Mouse (Mus musculus): ENCODE results near the gene Epo. TPM values are rescaled to one million over a fixed set of nuclear protein-coding genes. Genes with fewer than 3 reads are reported as not detected.

The Epo gene
- polyA plus RNA-seq, 1 experiment from 2014 or later = not detected

- Histone ChIP-seq H3K36me3 (ENCODE audit: control insufficient read depth, insufficient read depth, low read length) (no peaks in the 10 kb centered on the region), H3K9ac (ENCODE audit: low read depth, low read length) (no peak overlapping the region), H3K4me2 (replicated peaks; ENCODE audit: low read depth, low read length) (no peak overlapping the region), H3K27ac (ENCODE audit: low read depth, low read length) (no peak overlapping the region), H3K4me1 (ENCODE audit: control insufficient read depth, insufficient read depth, low read length) (no peaks in the 10 kb centered on the region), H3K4me3 (ENCODE audit: low read length) (no peak overlapping the region), H3K27me3 (ENCODE audit: control insufficient read depth, insufficient read depth, low read length) (0 out of 2 replicates have a peak, but pooled peaks cover 8% of the 10 kb centered on the region), H3K9me3 (ENCODE audit: control insufficient read depth, low read length) (no peaks in the 10 kb centered on the region)
- no peak for ATAC-seq (ENCODE audit: low FRiP score, low TSS enrichment)
- 36% methylated on average over 8 of the region's 8 CpGs for WGBS
Measured at GRCm38 (mm10) chr5:137481897-137482296, 51.1 kb downstream of the Epo start.

DNA sequence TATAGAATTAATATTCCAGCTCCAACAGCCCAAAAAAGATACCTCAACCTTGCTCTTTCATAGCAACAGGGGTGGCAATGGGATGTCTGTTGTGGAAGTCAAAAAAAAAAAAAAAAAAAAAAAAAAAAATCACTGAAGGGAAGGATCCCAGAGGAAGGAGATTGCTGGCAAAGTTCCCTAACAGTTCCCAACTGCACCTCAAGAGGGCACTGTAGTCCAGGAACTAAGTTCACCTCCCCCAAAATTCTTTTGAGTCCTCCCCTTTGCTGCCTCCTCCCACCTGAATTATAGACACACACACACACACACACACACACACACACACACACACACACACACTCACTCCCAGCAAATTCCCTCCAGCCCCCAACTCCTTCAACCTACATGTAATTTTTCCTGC is 51.9 kb downstream of the Epo start:
- H3K4me3 ChIP-seq (ENCODE audit: low read length) = no peak overlapping the region
- H3K9ac ChIP-seq (ENCODE audit: low read depth, low read length) = no peak overlapping the region
- no peak overlapping the region for H3K4me2 ChIP-seq (replicated peaks; ENCODE audit: low read depth, low read length)
- H3K4me1 ChIP-seq (ENCODE audit: control insufficient read depth, insufficient read depth, low read length) = no peaks in the 10 kb centered on the region
- H3K9me3 ChIP-seq (ENCODE audit: control insufficient read depth, low read length) = no peaks in the 10 kb centered on the region
- H3K36me3 ChIP-seq (ENCODE audit: control insufficient read depth, insufficient read depth, low read length) = no peaks in the 10 kb centered on the region
- 0 out of 2 replicates have a peak, but pooled peaks cover 5% of the 10 kb centered on the region for H3K27me3 ChIP-seq (ENCODE audit: control insufficient read depth, insufficient read depth, low read length)
- H3K27ac ChIP-seq (ENCODE audit: low read depth, low read length) = no peak overlapping the region
- ATAC-seq (ENCODE audit: low FRiP score, low TSS enrichment) = no peak

DNA sequence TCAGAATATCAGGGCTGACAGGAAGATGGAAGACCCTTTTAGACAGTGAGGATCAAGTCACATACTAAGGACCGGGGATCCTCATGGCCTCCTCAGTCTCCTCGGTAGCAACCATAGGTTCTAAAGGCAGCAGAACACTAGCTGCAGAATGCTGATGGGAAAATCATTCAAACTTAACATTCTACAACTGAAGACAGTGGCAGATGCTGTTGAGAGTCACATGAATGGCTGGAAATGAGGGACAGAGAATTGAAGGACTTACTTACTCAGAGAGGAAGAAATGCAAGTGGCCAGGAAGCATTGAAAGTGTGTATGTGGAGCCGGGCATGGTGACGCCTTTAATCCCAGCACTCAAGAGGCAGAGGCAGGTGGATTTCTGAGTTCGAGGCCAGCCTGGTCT is 56.1 kb downstream of the Epo start, which contains the start of gene Zan:
TSS of gene Zan (minus strand) at position 101 of the 400 bp plus-strand sequence.
- H3K4me1 ChIP-seq (ENCODE audit: control insufficient read depth, insufficient read depth, low read length) = no peaks in the 10 kb centered on the region
- no peak within 1 kb of the TSS for H3K4me3 ChIP-seq (ENCODE audit: low read length)
- H3K9ac ChIP-seq (ENCODE audit: low read depth, low read length) = no peak within 1 kb of the TSS
- no peak for ATAC-seq (ENCODE audit: low FRiP score, low TSS enrichment)
- H3K27me3 ChIP-seq (ENCODE audit: control insufficient read depth, insufficient read depth, low read length) = no peaks in the 10 kb centered on the region
- no peaks in the 10 kb centered on the region for H3K9me3 ChIP-seq (ENCODE audit: control insufficient read depth, low read length)
- 83% methylated on average over 5 of the region's 5 CpGs for WGBS
- H3K27ac ChIP-seq (ENCODE audit: low read depth, low read length) = no peak within 1 kb of the TSS
- no peaks in the 10 kb centered on the region for H3K36me3 ChIP-seq (ENCODE audit: control insufficient read depth, insufficient read depth, low read length)
- H3K4me2 ChIP-seq (replicated peaks; ENCODE audit: low read depth, low read length) = no peak within 1 kb of the TSS

- Histone ChIP-seq H3K4me2 (replicated peaks; ENCODE audit: low read depth, low read length) (no peak overlapping the region), H3K9me3 (ENCODE audit: control insufficient read depth, low read length) (no peaks in the 10 kb centered on the region), H3K27ac (ENCODE audit: low read depth, low read length) (no peak overlapping the region), H3K4me3 (ENCODE audit: low read length) (no peak overlapping the region), H3K9ac (ENCODE audit: low read depth, low read length) (no peak overlapping the region), H3K27me3 (ENCODE audit: control insufficient read depth, insufficient read depth, low read length) (no peaks in the 10 kb centered on the region), H3K4me1 (ENCODE audit: control insufficient read depth, insufficient read depth, low read length) (peaks cover 6% of the 10 kb centered on the region; the same call in 1 of the 2 replicates), H3K36me3 (ENCODE audit: control insufficient read depth, insufficient read depth, low read length) (no peaks in the 10 kb centered on the region)
- ATAC-seq (ENCODE audit: low FRiP score, low TSS enrichment) = no peak
- 35% methylated on average over 2 of the region's 2 CpGs for WGBS
Measured at GRCm38 (mm10) chr5:137474351-137474750, 58.7 kb downstream of the Epo start.

GRCm38 (mm10) chr5:137472252-137472904 is 60.7 kb downstream of the Epo start:
- H3K4me1 ChIP-seq (ENCODE audit: control insufficient read depth, insufficient read depth, low read length) = peaks cover 6% of the 10 kb centered on the region; the same call in 1 of the 2 replicates
- 74% methylated on average over 5 of the region's 5 CpGs for WGBS
- H3K4me3 ChIP-seq (ENCODE audit: low read length) = no peak overlapping the region
- H3K27me3 ChIP-seq (ENCODE audit: control insufficient read depth, insufficient read depth, low read length) = no peaks in the 10 kb centered on the region
- no peak overlapping the region for H3K9ac ChIP-seq (ENCODE audit: low read depth, low read length)
- H3K27ac ChIP-seq (ENCODE audit: low read depth, low read length) = no peak overlapping the region
- no peak for ATAC-seq (ENCODE audit: low FRiP score, low TSS enrichment)
- no peaks in the 10 kb centered on the region for H3K36me3 ChIP-seq (ENCODE audit: control insufficient read depth, insufficient read depth, low read length)
- no peaks in the 10 kb centered on the region for H3K9me3 ChIP-seq (ENCODE audit: control insufficient read depth, low read length)
- H3K4me2 ChIP-seq (replicated peaks; ENCODE audit: low read depth, low read length) = no peak overlapping the region

- Histone ChIP-seq H3K4me1 (ENCODE audit: control insufficient read depth, insufficient read depth, low read length) (peaks cover 6% of the 10 kb centered on the region; the same call in 1 of the 2 replicates), H3K9ac (ENCODE audit: low read depth, low read length) (no peak overlapping the region), H3K4me3 (ENCODE audit: low read length) (no peak overlapping the region), H3K27me3 (ENCODE audit: control insufficient read depth, insufficient read depth, low read length) (no peaks in the 10 kb centered on the region), H3K4me2 (replicated peaks; ENCODE audit: low read depth, low read length) (no peak overlapping the region), H3K9me3 (ENCODE audit: control insufficient read depth, low read length) (no peaks in the 10 kb centered on the region), H3K27ac (ENCODE audit: low read depth, low read length) (no peak overlapping the region), H3K36me3 (ENCODE audit: control insufficient read depth, insufficient read depth, low read length) (no peaks in the 10 kb centered on the region)
- no peak for ATAC-seq (ENCODE audit: low FRiP score, low TSS enrichment)
- 96% methylated on average over 6 of the region's 6 CpGs for WGBS
Measured at GRCm38 (mm10) chr5:137466946-137467345, 66.1 kb downstream of the Epo start.

DNA sequence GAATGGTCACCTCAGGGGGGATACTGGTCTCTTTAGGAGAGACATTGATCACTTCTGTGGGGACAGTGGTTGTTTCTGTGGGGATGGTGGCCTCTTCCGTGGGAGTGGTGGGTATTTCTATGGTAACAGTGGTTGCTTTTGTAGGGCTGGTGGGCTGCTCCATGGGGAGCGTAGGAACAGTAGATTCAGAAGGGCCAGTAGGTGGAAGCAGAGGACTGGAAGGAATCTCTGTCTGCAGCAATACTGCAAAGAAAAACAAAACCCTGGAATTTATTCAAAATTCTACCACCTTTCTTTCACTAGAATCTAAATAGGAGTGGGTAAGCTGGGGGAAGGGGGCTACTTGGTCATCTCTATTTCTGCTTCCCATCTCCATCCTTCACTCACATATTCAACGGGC is 68.0 kb downstream of the Epo start:
- H3K9ac ChIP-seq (ENCODE audit: low read depth, low read length) = no peak overlapping the region
- H3K9me3 ChIP-seq (ENCODE audit: control insufficient read depth, low read length) = no peaks in the 10 kb centered on the region
- no peak overlapping the region for H3K4me2 ChIP-seq (replicated peaks; ENCODE audit: low read depth, low read length)
- WGBS = 45% methylated on average over 3 of the region's 3 CpGs
- ATAC-seq (ENCODE audit: low FRiP score, low TSS enrichment) = no peak
- no peak overlapping the region for H3K27ac ChIP-seq (ENCODE audit: low read depth, low read length)
- no peak overlapping the region for H3K4me3 ChIP-seq (ENCODE audit: low read length)
- peaks cover under 1% of the 10 kb centered on the region; the same call in 1 of the 2 replicates for H3K4me1 ChIP-seq (ENCODE audit: control insufficient read depth, insufficient read depth, low read length)
- no peaks in the 10 kb centered on the region for H3K27me3 ChIP-seq (ENCODE audit: control insufficient read depth, insufficient read depth, low read length)
- no peaks in the 10 kb centered on the region for H3K36me3 ChIP-seq (ENCODE audit: control insufficient read depth, insufficient read depth, low read length)

- Histone ChIP-seq H3K4me1 (ENCODE audit: control insufficient read depth, insufficient read depth, low read length) (no peaks in the 10 kb centered on the region), H3K27ac (ENCODE audit: low read depth, low read length) (no peak overlapping the region), H3K27me3 (ENCODE audit: control insufficient read depth, insufficient read depth, low read length) (no peaks in the 10 kb centered on the region), H3K4me3 (ENCODE audit: low read length) (no peak overlapping the region), H3K4me2 (replicated peaks; ENCODE audit: low read depth, low read length) (no peak overlapping the region), H3K9ac (ENCODE audit: low read depth, low read length) (no peak overlapping the region), H3K36me3 (ENCODE audit: control insufficient read depth, insufficient read depth, low read length) (no peaks in the 10 kb centered on the region), H3K9me3 (ENCODE audit: control insufficient read depth, low read length) (no peaks in the 10 kb centered on the region)
- WGBS = 41% methylated on average over 7 of the region's 7 CpGs
- ATAC-seq (ENCODE audit: low FRiP score, low TSS enrichment) = no peak; the same call in 1 of the 2 replicates
Measured at GRCm38 (mm10) chr5:137455866-137456591, 77.0 kb downstream of the Epo start.

DNA sequence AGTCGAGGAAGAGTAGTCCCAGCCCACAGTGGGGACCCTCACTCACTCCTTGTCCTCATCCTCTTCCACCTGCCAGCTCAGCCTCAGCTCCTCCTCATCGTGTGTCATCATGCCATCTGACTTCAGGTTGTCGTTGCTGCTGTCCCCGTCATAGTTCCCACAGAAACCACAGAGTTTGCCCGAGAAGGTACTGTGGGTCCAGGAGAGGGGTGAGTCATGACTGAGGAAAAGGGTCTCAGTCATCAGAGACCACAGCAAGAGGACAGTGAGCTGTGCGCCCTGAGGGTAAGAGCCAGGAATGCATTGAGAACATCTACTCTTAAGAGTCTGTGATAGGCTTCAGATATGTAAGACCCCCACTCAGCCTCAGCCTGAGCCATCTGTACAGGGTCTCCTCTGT is 77.8 kb downstream of the Epo start:
- no peak overlapping the region for H3K9ac ChIP-seq (ENCODE audit: low read depth, low read length)
- H3K4me2 ChIP-seq (replicated peaks; ENCODE audit: low read depth, low read length) = no peak overlapping the region
- H3K9me3 ChIP-seq (ENCODE audit: control insufficient read depth, low read length) = no peaks in the 10 kb centered on the region
- 84% methylated on average over 6 of the region's 6 CpGs for WGBS
- no peak overlapping the region for H3K4me3 ChIP-seq (ENCODE audit: low read length)
- no peaks in the 10 kb centered on the region for H3K27me3 ChIP-seq (ENCODE audit: control insufficient read depth, insufficient read depth, low read length)
- no peak overlapping the region for H3K27ac ChIP-seq (ENCODE audit: low read depth, low read length)
- ATAC-seq (ENCODE audit: low FRiP score, low TSS enrichment) = no peak
- H3K4me1 ChIP-seq (ENCODE audit: control insufficient read depth, insufficient read depth, low read length) = no peaks in the 10 kb centered on the region
- no peaks in the 10 kb centered on the region for H3K36me3 ChIP-seq (ENCODE audit: control insufficient read depth, insufficient read depth, low read length)
